Mouse (Mus musculus) cortical plate, adult 2 months (tissue): ENCODE data around the gene Ulk3.

Experiments used
- CTCF ChIP-seq: fragments of 200-500 bp; IDR thresholded peaks from 2 replicates; pipeline ENCODE4 v1.5.1; 2011; ENCODE audit warnings: mild to moderate bottlenecking, control low read depth, low read length; ENCODE audit not compliant: insufficient read depth; ENCODE audit errors: extremely low read depth
- POLR2A ChIP-seq: fragments of 200-500 bp; IDR thresholded peaks from 2 replicates; pipeline ENCODE4 v1.6.1; 2011; ENCODE audit warnings: mild to moderate bottlenecking, low read length, control low read depth; ENCODE audit not compliant: insufficient read depth; ENCODE audit errors: extremely low read depth

GRCm38 (mm10) chr9:57574397-57574796, 14.9 kb upstream of the Ulk3 start:
- TF ChIP-seq CTCF, result no peak
- no peak for TF ChIP-seq POLR2A
